Mouse (Mus musculus): ENCODE measurements around the gene Tlcd2.

The Tlcd2 gene

DNA sequence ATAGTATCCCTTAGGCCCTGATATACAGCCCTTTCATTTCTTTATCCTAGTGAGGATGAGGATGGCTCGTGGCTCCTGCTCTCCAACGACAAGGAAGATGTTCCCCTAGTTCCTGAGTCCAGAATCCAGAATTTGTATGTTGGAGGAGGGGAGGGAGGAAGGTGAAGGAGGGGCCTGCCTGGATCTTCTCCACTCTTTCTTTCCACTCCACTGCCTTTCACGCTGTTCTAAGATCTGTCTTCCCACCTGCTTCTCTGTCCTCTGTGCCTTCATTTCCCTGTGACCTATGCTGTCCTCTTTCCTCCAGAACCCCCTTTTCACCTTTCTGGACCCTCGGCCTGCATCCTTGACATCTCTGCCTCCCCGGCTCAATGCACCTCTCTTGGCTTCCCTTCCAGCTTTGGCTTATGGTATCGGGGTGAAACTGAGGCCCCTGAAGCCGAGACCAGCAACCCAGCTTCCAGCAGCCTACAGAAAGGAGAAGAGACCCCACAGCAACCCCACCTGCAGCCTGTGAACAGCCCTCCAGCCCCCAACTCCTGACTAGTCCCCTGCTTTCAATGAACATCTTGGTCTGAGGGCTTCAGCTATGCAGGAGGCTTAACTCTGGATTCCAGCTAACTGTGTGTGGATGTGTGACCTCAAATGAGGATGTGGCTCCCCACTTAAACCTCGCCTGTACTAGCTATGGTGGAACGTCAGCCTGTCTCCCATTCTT is 50.9 kb downstream of the Tlcd2 start:
- CTCF ChIA-PET, result no interaction called here

- CTCF ChIA-PET, result no interaction called here
These were observed 51.8 kb downstream of the Tlcd2 start, which contains the start of gene Scarf1 for GRCm38 (mm10) chr11:75513336-75513735. Scarf1 (plus strand) TSS chr11:75513540.

GRCm38 (mm10) chr11:75515186-75515585 is 53.7 kb downstream of the Tlcd2 start:
- CTCF ChIA-PET, result no interaction called here

DNA sequence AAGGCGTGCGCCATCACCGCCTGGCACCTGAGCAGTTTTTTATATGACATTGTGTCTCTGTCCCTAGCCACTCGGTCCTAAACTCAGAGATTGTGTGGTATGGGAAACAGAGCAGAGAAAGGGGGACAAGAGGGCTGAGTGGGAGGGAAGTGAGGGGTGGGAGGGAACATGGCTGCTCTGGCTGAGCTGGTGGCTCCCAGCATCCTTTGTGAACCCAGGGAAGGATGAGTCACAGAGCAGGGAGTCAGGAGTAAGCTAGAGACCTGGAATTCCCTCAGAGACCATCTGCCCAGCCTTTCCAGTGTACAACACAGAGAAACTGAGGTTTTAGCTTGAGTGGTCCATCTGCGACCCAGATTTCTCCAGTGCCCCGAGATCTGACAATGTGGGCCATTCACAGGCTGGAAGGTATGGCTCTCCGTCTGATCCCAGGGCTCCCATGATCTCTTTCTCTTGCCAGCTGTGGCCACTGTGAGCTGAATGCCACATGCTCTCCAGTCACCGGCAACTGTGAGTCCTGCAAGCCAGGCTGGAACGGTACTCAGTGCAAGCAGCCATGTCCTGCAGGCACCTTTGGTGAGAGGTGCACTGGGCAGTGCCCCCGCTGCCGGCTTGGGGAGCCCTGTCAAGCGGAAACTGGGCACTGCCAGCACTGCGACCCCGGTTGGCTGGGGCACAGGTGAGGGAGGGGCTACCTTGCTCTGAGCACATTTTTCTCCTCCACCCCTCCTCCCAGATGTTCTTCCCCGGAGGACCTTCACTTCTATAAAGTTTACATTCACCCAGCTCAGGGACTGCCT is 58.5 kb downstream of the Tlcd2 start:
- CTCF ChIA-PET, result no interaction called here

Measured in spleen, embryonic (tissue).